Mouse (Mus musculus): ENCODE measurements at regions not wholly inside any gene's neighbourhood (a gene's known extent, or its start where the extent isn't known, plus 50 kb on each side); places are given as distances from the start of the nearest gene placed in this dataset.
A peak's percentile ranks its signal among the peaks of the same experiment; 100 is the strongest.

GRCm38 (mm10) chr2:19715564-19716238 lies 58.1 kb downstream of the Otud1 start:
- TF ChIP-seq EP300 (optimal IDR thresholded peaks at IDR 0.05) (no peak), CTCF (IDR thresholded peaks at IDR 0.05; ENCODE audit: low read depth) (peak; percentile 91)

Measured in stomach, postnatal 0 days (tissue).